Mouse (Mus musculus) heart, postnatal 36 days (tissue): ENCODE measurements around the gene Ubn1. TPM values are rescaled to one million over a fixed set of nuclear protein-coding genes. Genes with fewer than 3 reads are reported as not detected.

Experiments
- DNase-seq, 2 experiments: peaks; one replicate each; pipeline ENCODE4 v3.0.0; 2021 to 2022
- intact Hi-C: fragments of 180-260 bp; cut with DNase I; formaldehyde crosslinking; loops from one replicate; pipeline ENCODE4 v1.15.1; 2025
- total RNA-seq, 2 experiments: library from RNA; stranded (reverse); gene quantifications; 2 replicates each; pipeline ENCODE4 v1.2.3; 2021

Gene Ubn1
- total RNA-seq = 10 to 100 TPM; 26.4 to 28.5 TPM

DNA sequence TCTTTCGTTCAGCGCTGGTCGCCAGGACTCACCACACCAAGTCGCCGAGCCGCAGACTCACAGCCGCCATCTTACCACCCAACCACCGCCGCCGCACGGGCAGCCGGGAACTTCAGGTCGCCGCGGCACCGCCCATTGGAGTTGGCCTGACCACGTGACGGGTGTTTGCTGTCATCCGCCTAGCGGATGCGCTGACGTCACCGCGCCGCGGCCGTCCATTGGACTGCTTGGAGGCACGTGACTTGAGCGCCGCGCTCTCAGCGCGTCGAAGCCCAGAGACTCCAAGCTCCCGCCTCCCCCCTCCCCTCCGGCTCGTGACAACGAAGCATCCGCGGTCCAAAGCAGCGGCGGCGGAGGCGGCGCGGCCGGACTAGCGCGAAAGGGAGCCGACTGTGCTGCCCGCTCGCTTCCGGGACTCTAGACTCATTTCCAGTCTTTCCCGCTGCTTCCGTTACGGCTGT lies at the start of gene Ubn1, which contains the start of gene Glyr1:
Gene Ubn1, plus strand, starts transcription at position 284 of the 461 bp plus-strand sequence.
Gene Glyr1, minus strand, starts transcription at position 90 of the 461 bp plus-strand sequence.
- intact Hi-C loops = loop anchor here (5.0 kb wide), 2 partner anchors 147 to 163 kb away; partner anchors contain the start of gene Mgrn1
- DNase-seq = peak; percentile 97 to 98

DNA sequence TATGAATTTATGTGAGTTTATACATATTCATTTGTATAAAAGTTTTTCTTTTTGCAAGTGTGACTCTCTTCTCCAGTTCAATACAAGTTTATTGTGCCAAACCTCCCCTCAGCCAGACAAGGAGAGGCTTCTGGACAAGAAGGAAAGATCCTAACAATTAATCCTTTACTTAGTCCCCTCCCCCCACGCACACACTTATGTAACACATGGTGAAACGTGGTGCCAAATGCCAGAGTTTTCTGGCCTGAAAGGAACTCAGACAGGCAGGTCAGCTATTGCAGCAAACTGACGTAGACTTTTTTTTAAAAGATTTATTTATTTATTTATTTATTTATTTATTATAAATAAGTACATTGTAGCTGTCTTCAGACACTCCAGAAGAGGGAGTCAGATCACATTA lies 49.2 kb upstream of the Ubn1 start:
- DNase-seq = no peak
- intact Hi-C loops = no loop called here

DNA sequence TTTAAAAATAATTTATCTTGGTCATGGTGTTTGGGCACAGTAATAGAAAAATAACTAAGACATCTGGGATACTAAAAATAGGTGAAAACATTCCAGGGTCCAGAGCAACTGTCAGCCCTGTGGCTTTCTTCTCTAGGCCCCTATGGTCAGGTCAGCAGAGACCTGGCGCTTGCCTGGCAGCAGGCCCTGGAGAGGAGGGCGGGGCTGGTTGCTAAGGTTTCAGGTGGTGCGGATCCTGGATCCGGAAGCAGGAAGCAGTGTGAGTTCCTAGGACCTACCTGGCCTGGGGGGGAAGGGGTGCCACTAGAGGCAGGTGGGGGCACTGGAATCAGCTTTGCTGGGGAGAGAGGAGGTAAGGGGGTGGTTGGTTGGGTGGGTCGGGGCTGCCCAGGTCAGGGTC lies 42.8 kb upstream of the Ubn1 start, which contains the start of gene Smim22:
Gene Smim22, plus strand, starts transcription at position 222 of the 400 bp plus-strand sequence.
- intact Hi-C loops = no loop called here
- DNase-seq = no peak

DNA sequence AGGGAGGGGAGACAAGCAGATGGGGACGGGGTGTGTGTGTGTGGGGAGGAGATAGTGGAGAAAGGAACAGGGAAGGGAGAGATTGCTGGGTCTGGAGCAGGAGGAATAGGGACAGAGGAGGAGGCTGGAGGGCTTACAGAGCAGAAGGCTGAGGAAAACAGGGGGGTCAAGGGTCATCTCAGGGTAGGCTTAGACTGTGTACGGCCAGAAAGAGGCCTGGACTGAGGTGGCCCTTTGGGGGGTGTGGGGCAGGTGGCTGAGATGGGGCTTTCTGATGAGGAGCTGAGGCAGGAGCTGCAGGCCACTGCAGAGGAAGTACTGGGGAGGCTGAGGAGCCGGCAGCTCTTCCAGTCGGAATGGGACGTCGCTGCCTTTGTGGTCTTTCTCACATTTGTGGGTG lies 42.4 kb upstream of the Ubn1 start:
- no peak for DNase-seq
- intact Hi-C loops = no loop called here

DNA sequence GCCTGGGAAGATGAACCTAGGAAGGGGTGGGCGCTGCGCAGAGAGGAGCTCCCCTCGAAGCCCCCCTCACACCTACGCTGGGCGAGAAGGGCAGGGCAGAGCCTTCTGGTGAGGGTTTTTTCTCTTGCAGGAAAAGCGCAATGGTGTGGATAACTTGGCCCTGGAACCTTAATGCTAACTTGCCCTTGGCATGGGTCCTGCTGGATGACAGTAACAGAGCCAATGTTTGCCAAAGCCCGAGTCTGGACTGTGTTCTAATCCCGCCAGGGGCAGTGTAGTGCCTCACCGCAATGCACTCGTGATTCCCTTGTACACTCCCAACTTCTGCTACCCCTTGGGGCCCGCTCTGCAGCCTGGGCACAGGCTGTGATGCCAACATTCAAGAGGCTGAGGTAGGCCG lies 41.8 kb upstream of the Ubn1 start:
- DNase-seq = no peak
- intact Hi-C loops = no loop called here

DNA sequence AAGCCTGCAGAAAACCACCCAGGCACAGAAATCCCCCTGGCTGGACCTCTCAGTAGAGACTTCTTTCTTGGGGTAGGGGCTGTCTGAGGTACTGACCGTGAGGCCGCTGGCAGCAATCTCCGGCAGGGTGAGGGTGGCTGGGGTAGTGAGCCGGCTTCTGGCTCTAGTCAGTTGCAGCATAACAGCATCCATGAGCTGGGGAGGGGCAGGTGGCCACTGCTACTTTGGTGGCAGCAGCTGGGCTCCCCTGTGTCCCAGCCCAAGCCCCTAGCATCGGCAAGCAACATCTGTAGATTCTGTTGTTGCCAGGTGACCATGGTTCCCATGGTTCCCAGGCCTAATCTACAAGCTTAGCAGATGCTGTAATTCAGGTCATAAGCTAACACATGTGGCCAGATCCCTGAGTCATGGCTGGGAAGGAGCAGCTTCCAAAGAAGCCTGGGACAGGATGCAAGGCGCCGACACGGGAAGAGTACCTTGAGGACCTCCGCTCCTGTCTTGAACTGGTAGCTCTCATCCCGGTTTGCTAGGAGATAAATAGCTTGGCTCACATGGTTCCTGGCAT lies 39.4 kb upstream of the Ubn1 start:
- no peak for DNase-seq
- intact Hi-C loops = no loop called here

DNA sequence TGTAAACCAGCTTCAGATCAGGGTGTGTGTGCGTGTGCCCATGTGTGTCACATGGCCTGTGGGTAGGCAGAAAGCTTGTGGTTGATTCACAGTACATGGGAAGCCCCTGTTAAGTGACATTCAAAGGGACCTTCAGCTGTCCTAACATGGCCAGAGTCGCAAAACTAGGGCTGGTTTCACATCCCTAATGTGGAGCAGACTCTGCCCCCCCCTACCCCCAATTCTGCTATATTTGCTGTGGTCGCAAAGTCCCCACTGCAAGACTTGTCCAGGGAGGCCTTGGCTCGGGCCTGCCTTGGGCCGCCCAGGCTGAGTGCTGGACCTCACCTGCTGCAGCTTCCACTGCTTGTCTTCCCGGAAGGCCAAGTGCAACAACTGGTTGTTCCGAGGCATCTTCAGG lies 38.6 kb upstream of the Ubn1 start:
- DNase-seq = no peak
- intact Hi-C loops = no loop called here

DNA sequence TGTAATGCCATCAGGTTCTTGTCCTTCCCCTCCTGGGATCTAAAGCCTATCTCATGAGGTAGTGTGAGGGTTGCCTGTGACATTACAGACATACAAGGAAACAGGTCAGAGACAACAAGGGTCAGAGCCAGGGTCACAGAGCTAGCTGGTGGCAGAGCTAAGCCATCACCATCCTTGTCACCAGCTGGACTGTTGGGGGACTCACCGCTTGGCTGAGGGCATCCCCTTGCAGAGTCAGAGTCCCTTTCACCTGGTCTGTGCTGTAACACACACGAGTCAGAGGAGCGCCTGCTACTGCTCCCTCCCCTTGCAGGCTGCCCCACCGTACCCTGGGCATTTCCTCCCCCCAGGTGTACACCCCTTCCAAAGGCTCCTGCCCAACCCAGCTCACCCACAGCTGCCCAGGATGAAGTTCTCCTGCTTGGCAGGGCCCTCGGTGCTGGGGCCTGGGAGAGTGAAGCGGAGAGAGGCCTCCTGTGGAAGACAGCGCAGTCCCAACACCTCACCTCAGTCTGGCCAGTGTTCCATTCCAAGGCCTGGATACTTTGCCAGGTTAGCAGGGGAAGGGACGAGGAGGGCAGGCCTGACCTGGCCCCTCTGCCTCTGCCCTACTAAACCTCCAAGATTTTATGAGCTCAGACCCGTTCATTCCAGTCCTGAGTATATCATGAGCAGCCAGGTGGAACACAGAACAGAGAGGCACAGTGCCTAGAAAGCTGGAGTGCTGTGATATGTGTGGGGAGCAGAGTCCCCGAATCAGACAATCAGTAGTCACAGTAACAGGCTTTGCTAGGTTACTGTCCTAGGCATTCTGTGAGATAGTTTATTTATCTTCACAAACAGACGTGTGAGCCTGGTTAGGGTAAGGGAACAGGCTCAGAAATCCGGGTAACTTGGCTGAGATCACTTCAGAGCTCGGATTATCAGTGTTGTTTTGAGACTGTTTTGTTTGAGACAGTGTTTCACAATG lies 37.5 kb upstream of the Ubn1 start:
- intact Hi-C loops = no loop called here
- no peak for DNase-seq

DNA sequence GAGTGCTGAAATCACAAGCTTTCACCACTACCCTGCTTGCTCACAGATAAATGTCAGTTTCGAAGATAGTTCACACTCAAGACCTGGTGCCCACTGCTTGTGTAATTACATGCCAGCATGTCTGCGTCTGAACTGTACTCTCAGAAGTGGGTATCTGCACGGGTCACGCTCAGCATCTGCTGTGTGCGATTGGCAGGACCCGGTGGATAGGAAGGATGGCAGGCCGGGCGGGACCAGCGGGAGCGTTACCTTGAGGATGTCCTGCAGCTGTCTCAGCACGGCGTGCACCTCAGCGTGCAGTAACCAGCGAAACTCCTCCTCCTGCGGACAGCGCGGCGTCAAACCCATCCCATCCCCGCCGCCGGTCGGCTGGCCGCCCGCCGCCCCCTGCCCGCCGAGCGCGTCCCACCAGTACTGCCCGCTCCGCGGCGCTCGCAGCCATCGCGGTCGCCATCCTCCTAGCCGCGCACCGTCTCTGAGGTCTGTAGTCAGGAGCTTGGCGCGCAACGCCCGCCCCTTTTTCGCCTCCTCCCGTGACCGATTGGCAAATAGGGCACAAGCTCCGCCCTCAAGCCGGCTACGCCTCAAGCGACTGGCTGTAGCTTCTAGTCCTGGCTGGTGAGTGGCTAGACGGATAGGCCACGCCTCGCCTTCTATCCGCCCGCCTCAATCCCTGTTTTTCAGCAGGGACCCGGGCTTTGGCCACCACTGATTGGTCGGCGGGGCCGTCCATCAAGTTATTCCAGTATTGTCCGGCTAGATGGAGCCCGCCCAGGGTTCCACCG lies 36.6 kb upstream of the Ubn1 start, which contains the start of gene Rogdi:
Gene Rogdi, minus strand, starts transcription at position 500 of the 785 bp plus-strand sequence.
- intact Hi-C loops = no loop called here
- peak; percentile 94 to 96 for DNase-seq

DNA sequence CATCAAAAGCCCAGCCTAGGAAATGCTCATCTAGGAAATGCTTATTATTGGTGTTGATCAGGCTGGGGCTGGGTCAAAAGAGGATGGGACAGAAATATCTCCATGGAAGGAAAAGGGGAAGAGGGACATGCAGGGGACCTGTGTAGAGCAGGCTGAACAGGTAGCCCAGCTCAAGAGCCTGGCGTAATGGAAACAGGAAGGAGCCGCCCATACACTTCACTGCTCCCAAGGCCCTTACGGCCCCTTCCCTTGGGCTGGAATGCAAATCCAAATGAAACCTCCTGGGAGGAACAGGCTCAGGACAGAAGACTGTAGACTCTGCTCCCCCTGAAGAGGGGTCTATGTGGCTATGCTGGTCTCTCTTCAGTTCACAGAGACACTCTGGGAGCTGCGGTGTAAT lies 35.3 kb upstream of the Ubn1 start:
- intact Hi-C loops = loop anchor here (2.0 kb wide), 2 partner anchors 32 to 50 kb away; partner anchors contain the start of gene Anks3
- no peak for DNase-seq

DNA sequence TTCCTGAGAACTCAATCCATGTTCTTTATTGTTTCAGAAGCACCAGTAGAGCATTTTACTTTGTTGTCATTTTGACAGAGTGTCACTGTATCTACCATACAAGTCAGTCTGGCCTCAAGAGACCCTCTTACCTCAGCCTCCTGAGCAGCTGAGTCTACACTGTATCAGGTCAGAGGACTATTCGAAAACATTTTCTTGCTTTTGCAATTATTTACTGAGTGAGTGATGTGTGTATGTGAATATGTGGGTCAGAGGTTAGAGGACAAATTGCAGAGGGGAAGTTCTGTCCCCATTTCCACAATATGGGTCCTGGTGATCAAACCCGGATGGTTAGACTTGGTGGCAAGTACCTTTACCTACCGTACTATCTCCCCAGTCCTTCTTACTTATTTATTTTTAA lies 25.8 kb upstream of the Ubn1 start:
- DNase-seq = no peak
- intact Hi-C loops = no loop called here

DNA sequence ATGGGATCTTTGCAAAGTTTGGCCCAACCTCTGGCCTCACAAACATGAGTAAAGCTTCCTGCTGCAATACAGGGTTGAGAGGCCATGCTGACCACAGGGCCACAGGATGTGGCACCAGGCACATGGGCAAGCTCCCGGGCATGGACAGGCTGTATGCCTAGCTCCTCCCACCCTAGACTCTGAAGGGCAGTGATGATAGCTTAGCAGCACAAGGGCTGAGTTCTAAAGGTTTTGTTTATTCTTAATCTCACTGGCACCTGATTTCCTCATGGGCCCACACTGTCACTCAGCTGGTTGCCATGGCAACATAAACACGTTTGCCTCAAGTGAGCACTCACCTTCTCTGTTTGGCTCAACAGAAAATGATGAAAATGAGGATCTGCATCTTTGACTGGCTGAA lies 20.0 kb upstream of the Ubn1 start:
- intact Hi-C loops = no loop called here
- DNase-seq = no peak

DNA sequence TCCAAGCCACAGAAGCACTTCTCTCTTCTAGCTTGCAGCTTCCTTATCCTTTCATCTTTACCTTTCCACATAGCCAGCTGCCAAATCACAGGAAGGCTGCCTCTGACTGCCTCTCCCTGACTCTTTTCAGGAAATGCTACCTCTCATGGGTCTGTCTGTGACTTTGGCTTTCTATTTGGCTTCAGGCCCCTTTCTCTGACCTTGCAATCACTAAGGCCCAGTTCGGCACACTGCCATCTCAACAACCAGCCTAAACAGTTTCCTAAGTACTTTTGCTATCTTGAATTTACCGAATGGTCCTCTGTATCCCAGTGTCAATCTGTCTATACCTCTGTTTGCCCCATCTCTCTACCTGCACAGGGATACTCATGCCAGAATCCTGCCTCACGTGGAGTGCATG lies 14.3 kb upstream of the Ubn1 start:
- intact Hi-C loops = no loop called here
- DNase-seq = no peak

DNA sequence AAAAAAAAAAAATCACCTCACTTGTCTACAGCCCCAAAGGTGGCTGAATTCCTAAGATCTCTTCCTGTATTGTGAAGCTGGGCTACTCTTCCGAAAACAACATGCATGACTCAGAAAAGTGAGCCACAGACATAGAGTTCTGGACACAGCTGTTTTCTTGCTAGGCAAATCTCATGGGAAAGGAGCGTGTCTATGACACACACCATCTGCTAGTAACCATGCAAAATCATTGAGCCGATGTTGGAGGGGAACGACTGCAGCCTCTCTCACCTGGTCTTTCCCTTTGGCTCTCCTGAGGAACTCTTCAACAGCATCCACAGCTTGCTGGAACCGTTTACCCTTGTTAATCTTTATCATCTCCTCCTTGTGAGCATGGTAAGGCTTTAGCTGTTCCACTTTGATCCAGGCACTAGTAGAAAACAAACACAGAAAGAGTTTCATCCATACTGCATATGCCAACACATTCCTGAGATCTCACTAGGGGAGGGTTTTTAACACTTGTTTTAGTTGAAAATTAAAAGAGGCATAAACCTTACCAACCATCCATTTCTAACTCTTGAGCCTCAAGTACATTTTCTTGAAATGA lies 13.1 kb upstream of the Ubn1 start:
- peak; percentile 24 to 37 for DNase-seq
- intact Hi-C loops = no loop called here

DNA sequence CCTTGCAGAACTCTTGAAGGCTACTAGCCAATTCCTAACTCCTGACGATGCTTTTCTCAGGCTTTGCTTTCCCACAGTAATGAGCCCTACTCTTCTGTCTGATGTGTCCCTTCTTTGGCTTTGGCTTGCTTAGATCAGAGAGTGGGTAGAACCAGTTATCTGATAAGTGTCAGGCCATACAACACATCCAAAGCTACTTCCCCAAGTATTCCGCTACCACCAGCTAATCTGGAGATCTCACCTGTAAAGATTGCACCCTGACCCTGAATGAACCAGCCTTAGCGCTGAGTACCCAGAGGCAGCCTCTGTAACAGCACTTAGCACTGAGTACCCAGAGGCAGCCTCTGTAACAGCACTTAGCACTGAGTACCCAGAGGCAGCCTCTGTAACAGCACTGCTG lies 4.5 kb upstream of the Ubn1 start:
- DNase-seq = no peak
- intact Hi-C loops = loop anchor here (5.0 kb wide), 1 partner anchor 158 kb away; the partner anchor contains the start of gene Mgrn1

DNA sequence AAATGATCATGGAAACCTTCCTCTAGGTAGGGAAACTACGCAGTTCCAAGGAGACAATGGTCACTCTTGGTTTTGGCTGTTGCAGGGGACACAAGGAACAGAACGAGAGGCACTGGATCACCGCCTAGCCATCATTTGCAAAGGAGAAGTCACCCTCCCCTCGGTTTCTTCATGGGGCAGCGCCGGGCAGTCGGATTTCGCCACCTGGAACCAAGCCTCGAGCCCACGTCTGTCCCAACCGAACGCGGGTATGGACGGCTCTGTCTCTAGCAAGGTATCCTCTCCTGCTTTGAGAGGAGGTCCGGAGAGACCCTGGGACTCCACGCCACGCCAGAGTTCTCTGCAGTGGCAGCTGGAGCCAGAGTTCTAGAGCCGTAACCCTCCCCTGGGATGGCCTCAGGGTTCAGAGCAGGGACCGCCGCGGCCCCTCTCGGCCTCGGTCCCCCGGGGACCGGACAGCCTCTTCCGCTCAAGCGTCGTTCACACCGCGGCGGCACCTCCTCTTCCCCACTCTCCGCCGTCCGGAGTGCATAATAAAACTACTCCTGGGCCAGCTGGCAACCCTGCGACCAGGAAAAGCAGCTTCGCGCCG lies 579 bp upstream of the Ubn1 start:
- intact Hi-C loops = loop anchor here (5.0 kb wide), 1 partner anchor 162 kb away; the partner anchor contains the start of gene Mgrn1
- no peak for DNase-seq

DNA sequence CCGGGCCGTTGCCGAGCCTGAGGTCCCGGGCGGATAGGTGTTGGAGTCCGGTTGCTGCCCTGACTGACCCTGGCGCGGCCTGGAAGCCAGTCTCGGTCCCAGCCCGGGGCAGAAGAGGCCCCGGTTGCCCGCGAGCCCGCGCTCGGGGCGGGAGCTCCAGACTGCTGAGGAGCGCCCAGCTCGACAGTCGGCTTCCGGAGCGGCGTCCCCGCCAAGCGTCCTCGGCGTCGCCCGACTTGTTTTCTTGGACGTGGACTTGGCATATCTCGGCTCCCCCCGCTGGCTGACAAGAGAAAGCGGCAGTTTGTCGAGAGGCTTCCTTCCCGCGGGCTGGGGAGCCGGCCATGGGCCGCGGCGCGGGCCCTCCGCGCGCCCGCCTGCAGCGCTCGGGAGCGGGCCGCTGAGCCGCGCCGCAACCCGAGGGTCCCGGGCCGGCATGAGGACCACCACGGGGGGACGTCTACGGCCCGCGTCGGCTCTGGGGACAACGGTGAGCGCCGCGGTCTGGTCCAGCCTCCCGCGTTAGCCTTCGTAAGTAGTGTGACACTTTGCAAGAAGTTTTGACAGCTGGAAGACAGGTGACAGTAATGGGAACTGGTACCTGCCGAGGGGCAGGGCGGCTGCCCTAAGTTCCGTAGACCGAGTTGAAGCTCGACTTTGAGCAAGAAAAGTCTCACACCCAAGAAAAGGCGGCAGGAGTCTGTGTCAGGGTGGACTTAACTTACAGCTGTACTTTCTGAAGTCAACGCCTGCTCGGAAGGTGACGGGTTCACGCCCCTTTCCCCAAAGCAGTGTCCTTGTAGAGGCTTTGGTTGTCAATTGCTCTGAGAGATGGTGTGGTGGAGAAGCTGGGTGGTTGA lies 624 bp downstream of the Ubn1 start:
- peak; percentile 77 to 88 for DNase-seq
- intact Hi-C loops = loop anchor here (5.0 kb wide), 1 partner anchor 147 kb away; no protein-coding TSS in a partner anchor

DNA sequence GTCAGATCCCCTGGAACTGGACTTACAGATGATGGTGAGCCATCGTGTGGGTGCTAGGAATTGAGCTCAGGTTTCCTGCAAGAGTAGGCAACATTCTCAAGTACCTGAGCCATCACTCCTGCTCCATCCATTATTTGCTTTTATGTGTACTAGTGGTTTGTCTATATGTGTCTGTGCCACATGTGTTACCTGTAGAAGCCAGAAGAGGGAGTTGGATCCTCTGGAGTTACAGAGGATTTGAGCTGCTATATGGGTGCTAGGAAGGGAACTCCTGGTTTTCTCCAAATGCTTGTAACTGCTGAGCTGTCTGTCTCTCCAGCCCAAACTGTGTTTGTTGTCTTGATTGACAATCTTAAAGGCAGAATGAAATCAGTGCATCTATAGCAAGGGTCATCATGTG lies 8.3 kb downstream of the Ubn1 start:
- intact Hi-C loops = loop anchor here (5.0 kb wide), 1 partner anchor 89 kb away; the partner anchor contains the start of gene Sec14l5
- no peak for DNase-seq

DNA sequence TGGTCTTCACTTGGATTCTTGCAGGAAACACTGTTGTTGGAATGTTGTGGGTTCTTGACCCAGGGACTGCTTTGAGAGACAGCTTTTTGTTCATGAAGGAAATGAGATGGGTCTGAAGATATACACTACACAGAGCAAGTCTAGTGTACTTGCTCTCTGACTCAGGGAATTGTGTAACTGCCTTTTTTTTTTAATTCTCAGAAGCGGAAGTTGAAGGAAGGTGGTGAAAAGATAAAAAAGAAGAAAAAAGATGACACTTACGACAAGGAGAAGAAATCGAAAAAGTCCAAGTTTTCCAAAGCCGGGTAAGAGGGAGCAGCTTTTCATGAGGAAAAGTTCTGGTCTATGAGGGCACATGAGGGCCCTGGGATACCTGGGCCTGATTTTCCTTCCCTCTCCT lies 13.6 kb downstream of the Ubn1 start:
- intact Hi-C loops = no loop called here
- DNase-seq = no peak
